Mouse (Mus musculus) liver, embryonic 14.5 days (tissue): Measurements from ENCODE around the gene Ier5.

Source experiments
- CTCF ChIP-seq: IDR thresholded peaks from 2 replicates; pipeline ENCODE4 v1.5.1; 2016; ENCODE audit warnings: antibody characterized with exemption, low read depth, control low read depth
- EP300 ChIP-seq: IDR thresholded peaks from 2 replicates; pipeline ENCODE4 v1.6.1; 2016; ENCODE audit warnings: antibody characterized with exemption, low read depth

DNA sequence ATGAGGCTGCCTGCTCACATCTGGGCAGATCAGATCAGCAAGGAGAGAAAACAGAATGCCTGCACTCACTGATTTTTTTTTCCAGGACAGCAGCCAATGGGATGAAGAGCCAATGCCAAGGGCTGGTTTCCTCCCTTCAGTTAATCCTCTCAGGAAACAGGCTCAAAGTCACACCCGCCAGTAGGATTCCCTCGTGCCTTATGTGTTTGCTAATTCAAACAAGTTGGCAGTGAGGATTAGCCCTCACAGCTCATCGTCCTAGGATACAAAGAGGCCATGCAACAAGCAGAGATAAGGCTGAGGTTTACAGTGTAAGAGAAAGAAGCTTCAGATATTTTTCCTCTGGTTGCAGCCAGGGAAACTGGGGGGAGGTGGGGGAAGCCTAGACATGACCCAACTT lies 14.5 kb upstream of the Ier5 start:
- TF ChIP-seq CTCF (no peak), EP300 (no peak)
